Mouse (Mus musculus) gonadal fat pad, adult 2 months (tissue): ENCODE data around the gene Elane. TPM values are rescaled to one million over a fixed set of nuclear protein-coding genes. Genes with fewer than 3 reads are reported as not detected.

ENCODE experiments used
- DNase-seq: peaks from one replicate; pipeline ENCODE4 v3.0.0-alpha.2; 2012; ENCODE audit warnings: low read depth
- polyA plus RNA-seq: library from polyadenylated mRNA; depleted of rRNA; stranded (reverse); fragments of >200 nt; gene quantifications from 2 replicates; pipeline ENCODE4 v1.2.3, GENCODE M21; 2012; rRNA removed

Gene Elane
- 0.56 and 0.74 TPM in 2 replicates for polyA plus RNA-seq

DNA sequence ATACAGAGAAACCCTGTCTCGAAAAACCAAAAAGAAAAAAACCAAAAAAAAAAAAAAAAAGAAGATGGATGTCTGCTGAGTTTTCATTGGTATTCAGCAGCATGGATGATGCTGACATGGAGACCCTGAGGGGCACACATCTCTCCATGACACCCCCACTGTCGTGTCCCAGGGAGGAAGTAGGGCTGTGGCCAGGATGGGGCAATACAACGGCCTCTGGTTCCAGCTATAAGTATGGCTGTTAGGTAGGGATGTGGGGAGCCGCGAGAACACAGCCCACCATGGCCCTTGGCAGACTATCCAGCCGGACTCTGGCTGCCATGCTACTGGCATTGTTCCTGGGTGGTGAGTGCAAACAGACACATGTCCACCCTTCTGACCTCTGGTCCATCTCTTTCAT lies at the start of gene Elane:
TSS of gene Elane (plus strand) at position 194 of the 400 bp plus-strand sequence.
- DNase-seq: no peak

DNA sequence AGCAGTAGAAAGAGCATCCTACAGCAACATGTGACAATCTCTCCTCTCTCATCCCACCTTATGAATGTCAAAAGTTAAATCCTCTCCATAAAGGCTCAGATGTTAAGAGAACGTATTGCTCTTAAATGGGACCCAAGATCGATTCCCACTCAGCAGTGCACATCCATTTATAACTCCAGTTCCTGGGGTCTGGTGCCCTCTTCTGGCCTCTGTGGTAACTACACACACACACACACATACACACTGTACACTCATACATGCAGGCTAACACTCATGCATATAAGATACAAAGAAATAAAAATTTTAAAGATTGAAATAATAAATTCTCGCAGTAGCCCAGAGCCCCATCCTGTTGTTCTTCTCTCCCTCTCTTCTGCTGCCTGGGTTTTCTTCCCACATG lies 49.1 kb upstream of the Elane start:
- no peak for DNase-seq

DNA sequence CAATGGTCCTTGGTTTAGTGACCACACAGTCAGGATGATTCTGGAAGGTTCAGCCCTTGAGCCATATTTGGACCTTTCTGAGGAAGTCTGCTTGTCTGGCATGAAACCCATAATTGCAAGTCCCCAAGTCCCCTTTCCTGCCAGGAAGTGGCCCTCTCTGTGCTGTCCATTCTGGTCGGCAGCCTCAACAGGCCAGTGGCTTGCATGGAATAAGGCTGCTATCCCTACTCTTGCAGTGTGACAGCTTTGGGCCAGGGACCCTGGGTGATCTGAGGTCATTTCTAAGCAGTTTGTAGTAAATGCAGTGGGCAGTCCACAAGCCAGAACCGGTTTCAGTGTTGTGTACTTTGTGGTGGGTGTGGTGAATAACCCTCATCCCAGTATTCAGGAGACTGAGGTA lies 47.9 kb upstream of the Elane start:
- no peak for DNase-seq

DNA sequence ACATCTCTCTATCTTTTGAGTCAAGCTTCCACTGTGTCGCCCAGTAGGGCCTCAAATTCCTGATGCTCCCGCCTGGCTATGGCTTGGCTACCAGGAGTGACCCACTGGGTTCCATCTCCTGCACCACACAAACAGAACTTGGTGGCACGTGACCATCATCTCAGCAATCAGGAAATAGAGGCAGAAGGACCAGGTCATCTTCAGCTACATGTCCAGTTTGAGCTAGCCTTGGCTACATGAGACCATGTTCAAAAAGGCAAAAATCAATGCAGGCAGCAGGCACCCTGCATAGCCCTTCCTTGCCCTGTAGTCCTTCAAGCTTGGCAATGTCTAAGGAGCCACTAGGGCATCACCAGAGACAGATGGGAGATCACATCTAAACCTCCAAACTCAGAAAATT lies 46.0 kb upstream of the Elane start:
- DNase-seq: no peak

DNA sequence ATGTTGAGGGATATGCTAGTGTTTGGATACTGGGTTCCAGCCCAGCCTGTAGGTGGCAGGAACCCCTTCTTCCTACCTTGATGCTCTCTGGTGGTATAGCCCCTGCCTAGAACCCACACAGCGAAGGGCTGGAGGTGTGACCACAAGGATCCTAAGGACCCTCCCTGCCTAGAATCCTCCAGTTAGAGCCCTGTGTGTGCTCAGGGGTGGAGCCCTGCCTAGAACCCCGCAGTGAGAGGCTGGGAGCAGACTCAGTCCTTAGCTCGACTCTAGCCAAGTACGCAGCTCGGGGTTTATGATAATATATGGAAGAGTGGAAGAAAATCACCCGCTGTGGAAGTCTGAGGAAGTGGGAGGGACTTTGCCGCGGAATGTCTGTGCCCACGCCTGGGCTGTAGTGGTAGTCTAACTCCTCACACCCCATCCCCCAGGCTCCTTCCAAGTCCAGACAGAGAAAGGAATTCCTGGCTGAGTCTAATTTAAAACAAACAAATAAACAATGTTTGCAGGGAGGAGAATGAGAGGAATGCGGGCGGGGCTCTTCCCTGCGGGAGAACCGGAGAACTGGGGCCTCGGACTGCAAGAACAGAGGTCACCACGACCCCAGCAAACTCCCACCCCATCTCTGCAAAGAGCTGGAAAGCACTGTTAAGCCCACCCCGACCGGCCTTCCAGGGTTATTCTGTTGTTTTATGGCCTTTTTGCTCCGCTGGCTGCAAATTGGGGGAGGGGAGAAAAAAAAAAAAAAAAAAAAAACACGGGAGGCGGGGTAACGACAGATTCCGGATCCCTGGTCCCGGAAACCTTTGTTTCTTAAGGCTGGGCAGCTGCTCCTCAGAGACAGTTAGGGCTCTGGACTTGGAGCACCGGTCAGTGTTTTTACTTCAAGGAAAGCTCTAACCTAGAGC lies 45.1 kb upstream of the Elane start:
- peak; percentile 55 for DNase-seq

DNA sequence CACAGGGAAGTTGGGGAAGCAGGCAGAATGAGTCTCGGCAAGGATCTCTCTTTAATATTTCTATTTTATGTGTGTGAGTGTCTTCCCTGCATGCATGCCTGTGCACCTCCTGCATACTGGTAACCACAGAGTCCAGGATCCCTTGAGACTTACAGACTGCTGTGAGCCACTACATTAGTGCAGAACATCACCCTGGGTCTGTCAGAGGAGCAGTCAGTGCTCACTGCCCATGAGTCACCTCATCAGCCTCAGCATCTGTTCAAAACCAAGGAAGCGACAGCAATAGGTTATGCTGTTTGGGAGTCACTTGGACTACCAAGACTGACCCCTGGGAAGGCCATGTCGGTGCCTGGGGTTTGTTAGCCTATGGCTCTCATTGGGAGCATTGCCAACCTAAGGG lies 43.7 kb upstream of the Elane start:
- DNase-seq: no peak

DNA sequence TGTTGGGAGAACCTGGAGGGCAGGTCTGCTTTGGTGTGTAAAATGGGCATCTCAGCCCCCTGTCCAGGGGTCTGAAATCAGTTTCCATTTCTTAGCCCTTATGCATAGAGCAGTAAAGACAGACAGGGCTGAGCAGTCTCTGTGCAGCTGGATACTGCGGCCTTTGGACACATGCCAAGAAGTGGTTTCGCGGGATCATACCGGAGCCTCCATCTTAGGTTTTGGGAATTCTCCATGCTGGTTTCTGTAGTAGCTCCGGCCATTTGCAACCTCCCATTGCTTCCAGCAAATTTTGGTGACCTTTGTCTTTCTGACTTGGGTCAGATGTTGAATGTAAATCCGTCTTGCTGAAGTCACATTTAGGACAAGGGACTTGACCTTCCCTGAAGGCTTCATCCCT lies 42.6 kb upstream of the Elane start:
- DNase-seq: no peak

DNA sequence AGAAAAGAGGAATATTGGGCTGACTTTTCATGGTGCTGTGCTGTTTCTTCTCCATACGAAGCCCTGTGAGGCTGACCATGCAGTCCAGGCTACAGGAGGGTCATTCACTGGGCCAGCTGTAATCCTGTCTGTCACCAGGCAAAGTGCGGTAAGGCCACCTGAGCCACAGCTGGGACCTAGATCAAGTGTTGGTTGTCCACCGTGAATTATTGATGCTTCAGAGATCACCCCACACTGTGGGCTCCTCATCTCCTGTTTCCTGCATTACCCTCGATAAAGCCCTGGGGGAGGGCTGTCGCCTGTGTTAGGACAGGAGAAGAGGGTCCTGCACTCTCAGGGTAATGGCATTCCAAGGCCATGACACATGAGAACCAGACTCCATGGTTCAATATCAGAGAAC lies 39.5 kb upstream of the Elane start:
- DNase-seq: no peak

DNA sequence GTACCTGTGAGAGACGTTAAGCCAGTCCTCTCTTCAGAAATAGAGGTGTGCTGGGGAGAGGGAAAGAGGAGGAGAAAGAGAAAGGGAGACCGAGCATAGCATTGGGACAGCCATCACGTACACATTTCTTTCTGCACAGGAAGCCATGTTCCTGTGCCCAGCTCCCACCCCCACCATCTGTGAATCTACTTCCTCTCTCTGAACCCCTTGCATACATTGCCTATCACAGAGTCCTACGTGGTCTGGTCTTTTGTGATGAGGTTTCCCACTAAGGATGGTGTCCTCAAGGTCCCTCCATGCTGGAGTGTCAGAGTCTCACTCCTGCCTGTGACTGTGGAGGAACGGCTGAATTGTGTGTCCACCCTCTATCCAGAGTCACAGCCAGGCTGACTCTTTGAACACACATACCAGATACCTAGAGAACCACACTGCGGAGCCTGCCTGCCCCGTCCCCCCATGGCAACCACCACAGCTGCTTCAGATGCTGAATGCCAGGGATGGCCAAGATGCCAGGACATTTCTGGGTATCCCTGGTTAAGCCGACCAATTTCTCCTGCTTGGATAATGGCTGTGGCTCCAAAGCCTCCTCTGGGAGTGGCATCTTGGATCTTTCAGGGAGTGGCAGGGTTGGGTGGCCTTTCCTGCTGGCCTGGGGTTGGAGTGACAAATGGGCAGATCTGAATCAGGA lies 36.0 kb upstream of the Elane start:
- no peak for DNase-seq

DNA sequence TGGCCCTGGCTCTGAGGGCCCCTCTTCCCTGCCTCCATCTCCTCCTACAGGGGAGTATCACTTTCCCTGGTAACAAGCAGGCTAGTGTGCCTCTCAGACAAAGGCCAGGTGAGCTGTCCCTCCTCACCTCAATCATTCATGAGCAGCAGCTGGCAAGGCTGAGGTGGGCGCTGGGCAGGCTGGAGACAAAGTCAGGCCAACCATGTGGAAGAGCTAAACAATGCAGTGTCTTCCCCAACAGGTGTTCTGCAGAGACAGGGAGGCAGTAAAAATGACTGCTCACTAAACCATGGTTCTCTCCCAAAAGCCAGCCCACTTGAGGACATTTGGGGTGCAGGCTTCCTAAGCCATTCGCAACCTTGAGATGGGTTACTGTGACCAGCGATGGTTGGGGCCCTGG lies 34.4 kb upstream of the Elane start:
- no peak for DNase-seq

DNA sequence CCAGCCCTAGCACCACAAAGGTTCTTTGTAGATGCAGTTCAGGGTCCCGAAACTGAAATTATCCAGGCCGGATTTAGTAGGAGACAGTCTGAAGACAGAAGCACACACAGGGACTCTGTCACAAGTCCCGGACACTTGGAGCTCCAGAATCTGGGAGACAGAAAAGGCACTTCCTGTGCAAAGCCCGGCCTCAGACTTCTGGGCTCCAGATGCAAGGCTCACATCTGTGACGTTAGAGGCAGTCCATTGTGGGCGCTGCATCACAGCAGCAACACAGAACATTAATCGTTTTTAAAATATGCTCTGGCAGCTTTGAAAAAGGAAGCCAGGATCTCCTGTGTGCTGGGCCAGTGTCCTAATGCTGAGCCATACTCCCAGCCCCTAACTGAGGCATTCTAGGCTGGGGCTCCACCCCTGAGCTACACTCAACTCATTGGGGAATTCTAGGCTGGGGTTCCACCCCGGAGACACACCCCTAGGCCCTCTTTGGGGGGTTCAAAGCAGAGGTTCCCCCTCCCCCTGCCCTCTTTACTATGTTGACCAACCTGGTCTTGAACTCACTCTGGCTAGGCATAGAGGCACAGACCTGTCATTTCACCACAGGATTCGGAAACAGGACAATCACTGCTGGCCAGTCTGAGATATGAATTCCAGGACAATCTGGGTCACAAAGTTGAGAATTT lies 33.8 kb upstream of the Elane start:
- no peak for DNase-seq

DNA sequence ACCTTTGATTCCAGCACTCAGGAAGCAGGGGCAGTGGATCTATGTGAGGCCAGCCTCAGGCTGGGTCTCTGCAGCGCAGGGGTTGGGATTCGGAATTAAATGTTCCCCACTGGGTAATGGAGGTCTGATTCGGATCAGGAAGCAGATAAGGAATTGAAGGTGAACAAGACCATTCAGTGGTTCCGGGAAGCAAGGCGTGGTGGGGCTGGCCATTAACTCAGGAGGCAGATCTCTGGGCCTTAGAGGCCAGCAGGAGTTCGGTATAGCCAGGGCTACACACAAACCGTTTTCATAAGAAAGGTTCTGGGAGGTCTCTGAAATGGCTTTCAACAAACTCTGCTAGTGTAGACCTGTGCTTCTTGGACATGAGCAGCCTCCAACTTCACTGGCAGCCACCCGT lies 33.2 kb upstream of the Elane start:
- no peak for DNase-seq

DNA sequence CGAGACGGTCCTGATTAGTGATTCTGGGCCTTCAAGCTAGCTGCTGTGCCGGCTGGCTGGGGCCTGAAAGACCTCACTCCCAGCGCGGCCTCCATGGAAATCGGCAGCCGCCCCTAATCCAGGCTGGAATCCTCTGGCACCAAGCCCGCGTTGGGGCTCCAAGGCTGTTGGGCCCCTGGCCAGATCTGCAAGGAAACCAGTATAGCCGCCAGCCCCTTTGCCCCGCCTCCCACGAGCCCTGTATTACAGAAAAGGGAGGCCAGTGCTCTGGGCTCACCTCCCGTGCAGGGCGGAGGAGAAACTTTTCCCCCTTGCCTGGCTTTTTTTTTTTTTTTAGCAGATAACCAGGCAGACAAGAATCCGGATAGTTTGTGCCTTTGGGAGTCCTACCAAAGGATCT lies 32.7 kb upstream of the Elane start:
- DNase-seq: peak; percentile 62

DNA sequence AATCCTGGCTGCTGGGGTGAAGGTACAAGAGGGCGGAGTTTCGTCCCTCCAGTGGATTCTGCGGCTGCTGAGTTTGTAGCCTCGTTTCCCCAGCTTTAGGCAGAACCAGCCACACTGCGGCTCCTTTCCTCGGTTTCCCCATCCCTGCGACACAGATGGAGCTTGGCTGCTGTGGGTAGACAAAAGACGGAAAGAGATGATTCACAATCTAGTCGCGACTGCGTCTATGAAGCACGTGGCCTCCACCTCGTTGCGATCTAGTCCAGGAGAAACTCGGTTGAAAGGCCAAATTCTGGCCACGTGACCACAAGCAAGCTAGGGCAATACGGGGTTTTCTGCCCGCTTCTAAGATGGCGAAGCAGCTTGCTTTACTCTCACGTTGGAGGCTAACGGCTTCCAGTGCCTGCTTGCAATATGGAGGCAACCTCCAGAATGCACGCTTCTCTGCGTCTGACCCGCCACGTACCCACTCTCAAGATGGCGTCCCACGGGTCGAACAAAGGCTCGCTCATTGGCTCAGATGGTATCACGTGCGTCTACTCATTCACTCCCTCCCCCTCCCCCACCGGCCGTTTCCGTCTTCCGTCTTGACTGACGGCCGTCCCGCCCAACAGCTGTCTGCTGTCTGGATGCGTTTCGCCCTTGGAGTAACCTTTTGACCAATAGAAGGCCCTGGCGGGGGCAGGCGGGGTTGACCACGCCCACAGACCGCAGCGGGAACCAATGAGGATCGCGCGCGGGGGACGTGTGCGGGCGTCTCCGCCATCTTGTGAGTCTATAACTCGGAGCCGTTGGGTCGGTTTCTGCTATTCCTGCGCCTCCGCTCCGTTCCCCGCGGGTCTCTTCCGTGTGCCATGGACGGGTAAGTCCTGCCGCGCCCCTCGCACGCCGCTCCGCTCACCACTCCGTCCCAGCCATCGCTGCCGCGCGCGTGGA lies 31.9 kb upstream of the Elane start, which contains the start of gene Ptbp1:
TSS of gene Ptbp1 (plus strand) at position 568 of the 936 bp plus-strand sequence.
- peak; percentile 97 for DNase-seq

DNA sequence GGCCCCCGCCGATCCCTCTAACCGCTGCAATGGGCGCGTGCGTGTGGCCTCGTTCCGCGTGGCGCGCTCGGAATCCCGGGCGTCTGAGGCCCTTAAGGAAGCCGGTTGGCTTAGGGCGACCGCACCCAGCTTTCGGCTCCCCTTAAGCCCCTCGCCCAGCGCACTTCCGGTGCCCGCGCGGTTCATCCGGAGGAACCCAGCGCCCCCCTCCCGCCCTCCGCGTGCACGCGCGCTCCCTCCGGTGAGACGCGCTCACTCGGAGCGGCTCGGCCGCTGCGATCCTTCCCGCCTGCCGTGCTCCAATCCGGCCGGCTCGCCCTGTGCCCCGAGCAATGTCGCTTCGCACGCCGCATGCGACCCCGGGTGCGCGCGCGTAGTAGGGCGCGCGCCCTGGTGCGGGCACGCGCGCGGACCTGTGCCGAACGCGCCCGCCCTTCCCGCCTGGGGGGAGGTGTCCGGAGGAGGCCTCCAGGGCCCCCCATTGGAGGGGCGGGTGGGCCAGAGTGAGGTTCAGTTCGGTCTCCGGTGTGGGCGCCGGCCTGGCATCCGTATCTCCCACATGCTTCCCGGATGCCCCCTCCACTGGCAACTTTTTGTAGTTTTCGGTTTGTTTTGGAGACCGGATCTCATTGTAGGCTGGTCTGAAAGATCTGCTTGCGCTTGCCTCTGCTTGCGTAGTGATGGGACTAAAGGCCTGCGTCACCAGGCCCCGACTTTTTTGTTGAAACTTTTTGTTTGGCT lies 31.1 kb upstream of the Elane start:
- no peak for DNase-seq

DNA sequence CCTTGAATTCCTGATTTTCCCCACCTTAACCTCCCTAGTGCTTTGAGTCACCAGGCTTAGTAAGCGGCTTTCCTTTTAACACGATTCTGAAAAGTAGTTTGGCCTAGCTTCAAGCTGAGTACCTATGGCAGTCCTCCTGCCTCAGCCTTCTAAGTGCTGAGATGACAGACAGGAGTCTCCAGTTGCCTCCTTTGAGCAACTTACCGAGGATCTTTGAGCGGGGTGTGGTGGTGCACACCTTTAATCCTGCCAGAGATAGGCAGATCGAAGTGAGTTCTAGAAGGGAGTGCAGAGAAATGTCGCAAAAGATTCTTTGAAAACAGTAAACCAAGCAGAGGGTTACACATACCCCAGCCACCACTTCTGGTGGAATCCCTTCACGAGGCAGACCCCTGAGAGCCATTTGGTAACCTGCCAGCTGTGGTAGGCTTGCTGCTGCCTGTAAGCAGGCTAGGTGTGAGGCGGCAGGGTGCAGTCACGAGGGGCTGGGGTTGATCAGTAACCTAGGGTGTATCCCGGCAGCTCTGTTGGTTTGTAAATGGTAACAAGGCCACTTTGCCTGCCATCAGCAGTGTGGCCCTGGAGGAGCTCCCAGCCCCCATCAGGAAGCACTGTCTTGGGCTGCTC lies 30.4 kb upstream of the Elane start:
- no peak for DNase-seq

DNA sequence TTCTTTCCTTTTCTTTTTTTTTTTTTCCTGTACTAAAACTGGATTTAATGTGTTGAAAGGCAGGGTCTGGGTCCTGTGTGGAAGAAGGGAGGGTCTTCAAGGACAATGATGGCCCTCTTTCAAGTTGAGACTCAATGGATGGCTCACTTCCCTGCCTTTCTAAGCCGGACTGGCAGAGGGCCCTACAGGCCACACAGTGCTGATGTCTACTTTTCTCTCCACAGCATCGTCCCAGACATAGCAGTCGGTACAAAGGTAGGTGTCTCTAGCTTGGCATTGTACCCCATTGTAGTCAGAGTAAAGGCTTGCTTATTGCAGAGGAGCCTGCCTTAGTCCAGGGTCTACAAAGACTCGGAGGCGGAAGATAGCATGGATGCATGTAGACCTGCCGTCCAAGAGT lies 29.8 kb upstream of the Elane start:
- no peak for DNase-seq

DNA sequence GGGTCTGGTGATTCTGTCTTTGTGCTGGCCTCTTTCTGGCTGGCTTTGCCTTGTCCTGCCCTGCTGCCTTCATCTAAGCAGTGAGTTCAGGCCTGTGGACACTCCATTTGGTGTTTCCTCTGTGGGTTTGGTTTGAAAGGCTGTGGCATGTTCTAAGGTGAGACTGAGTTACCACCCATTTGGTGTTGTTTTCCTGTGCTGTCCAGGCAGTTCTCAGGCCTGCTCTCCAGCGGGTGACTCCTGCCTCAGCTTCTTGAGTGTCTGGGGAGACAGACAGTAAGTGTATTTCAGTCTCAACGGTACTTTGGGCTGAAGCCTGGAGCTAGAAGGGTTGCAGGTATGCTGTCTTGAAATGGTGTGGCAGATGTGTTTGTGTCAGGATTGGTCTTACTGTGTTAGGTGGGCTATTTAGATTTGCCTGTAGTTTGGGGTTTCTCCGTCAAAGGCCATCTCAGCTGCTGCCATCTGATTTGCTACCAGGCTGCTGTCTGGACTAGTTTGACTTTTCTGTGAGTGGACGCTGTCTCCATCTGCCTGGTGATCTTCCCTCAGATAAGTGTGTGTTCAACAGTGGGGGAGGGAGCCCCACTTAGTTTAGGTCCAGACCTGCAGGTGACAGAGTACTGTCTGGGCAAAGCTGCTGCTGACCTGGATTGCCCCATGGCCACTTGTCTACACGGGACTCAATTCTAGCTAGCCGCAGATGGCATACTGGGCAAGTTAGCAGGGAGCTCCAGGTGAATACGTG lies 29.2 kb upstream of the Elane start:
- no peak for DNase-seq

DNA sequence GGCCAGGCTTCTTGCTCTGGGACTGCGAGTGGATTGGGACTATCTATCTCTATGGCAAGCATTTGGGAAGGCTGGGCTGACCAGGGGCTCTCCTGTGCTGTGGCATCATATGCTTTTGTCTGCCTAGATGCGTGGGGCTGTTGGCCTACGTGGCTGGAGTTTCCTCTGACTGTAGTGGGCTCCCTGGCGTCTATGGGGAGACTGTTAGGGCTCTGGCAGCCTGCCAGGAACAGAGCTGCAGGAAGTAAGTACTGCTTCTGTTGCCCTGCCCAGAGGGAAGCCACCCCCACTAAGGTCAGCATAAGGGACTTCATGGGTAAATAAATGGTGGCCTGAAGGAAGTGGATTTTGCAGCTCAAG lies 28.6 kb upstream of the Elane start:
- no peak for DNase-seq

DNA sequence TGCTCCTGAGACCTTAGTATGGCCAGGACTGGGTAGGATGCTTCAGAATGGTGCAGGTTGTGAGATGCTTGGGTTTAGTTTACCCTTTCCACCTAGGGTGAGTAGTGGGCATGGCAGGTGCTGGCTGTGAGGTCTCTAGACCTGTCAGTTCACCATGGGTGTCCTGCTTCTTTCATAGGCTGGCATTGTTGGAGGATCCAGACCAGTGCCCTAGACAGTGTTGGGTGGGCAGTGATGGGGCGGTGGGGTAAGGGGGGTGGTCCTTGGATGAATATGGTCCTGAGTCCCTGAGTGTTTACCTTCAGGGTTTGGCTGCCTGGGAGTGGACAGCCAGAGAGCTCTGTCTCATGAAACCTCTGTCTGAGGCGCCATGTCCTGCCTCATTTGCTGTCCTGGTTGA lies 28.2 kb upstream of the Elane start:
- DNase-seq: no peak
